Comparison of ENCODE assay signal across 11 mouse cellular contexts in genomic region chr10:120821491-120822358, GRCm38 (mm10).
DNase-seq lines count a peak whose midpoint lies in the region; ATAC-seq and TF ChIP-seq lines count a peak whose summit lies in the region.
"Had no signal": no experiment of that assay in that cellular context is flagged by ENCODE, and none has a peak within 500 bp of the region (broad histone marks: within the 10 kb centered on the region; RNA-seq: fewer than 3 reads in every experiment).

No protein-coding gene starts in this region.

- H3K4me1 ChIP-seq in hindbrain, embryonic 12.5 days = peaks cover 12% of the 10 kb centered on the region; the same call in 1 of the 2 replicates
- no peaks in the 10 kb centered on the region; the same call in 1 of the 2 replicates for H3K4me1 ChIP-seq in hindbrain, embryonic 16.5 days (ENCODE audit: control insufficient read depth, insufficient read depth, low read depth, low read length)
- H3K4me1 ChIP-seq in embryonic facial prominence, embryonic 15.5 days = peaks cover 14% of the 10 kb centered on the region; the same call in 1 of the 2 replicates
- H3K4me1 ChIP-seq in limb, embryonic 15.5 days = peaks cover 15% of the 10 kb centered on the region
- H3K4me1 ChIP-seq in hindbrain, embryonic 10.5 days (replicated peaks) = peaks cover 21% of the 10 kb centered on the region

- no peaks in the 10 kb centered on the region for H3K9me3 ChIP-seq in hindbrain, embryonic 12.5 days (replicated peaks)
- H3K9me3 ChIP-seq in hindbrain, embryonic 16.5 days (ENCODE audit: control insufficient read depth, low read length) = no peaks in the 10 kb centered on the region
- no peaks in the 10 kb centered on the region for H3K9me3 ChIP-seq in embryonic facial prominence, embryonic 15.5 days (replicated peaks)
- no peaks in the 10 kb centered on the region for H3K9me3 ChIP-seq in limb, embryonic 15.5 days
- H3K9me3 ChIP-seq in hindbrain, embryonic 10.5 days = no peaks in the 10 kb centered on the region

- no peak for TF ChIP-seq CTCF in layer of hippocampus, adult 2 months (conservative IDR thresholded peaks at IDR 0.05)

- H3K4me2 ChIP-seq in hindbrain, embryonic 12.5 days (replicated peaks) = no peak overlapping the region
- H3K4me2 ChIP-seq in hindbrain, embryonic 16.5 days (ENCODE audit: low read length) = no peak overlapping the region
- H3K4me2 ChIP-seq in embryonic facial prominence, embryonic 15.5 days (replicated peaks) = peak overlapping the region; percentile 28
- H3K4me2 ChIP-seq in limb, embryonic 15.5 days = peak overlapping the region; percentile 24; the same call in 1 of the 2 replicates

- no peak for ATAC-seq in hindbrain, embryonic 12.5 days (ENCODE audit: low FRiP score)
- ATAC-seq in hindbrain, embryonic 16.5 days = no peak
- no peak for ATAC-seq in embryonic facial prominence, embryonic 15.5 days (ENCODE audit: insufficient number of reproducible peaks, low FRiP score, low TSS enrichment, low read depth)
- ATAC-seq in limb, embryonic 15.5 days (ENCODE audit: insufficient number of reproducible peaks, low FRiP score, low TSS enrichment, low read depth) = no peak

- peak; percentile 47 for DNase-seq in ZHBTc4 (ENCODE audit: low read depth, low spot score)
- DNase-seq in layer of hippocampus, adult 2 months (ENCODE audit: low spot score in 2 of 2) = no peak
- DNase-seq in right cerebral cortex, adult 2 months (ENCODE audit: low spot score in 2 of 2) = no peak
- DNase-seq in hindbrain, embryonic 10.5 days (ENCODE audit: low spot score) = no peak
- DNase-seq: adrenal gland, adult 2 months; cerebellum, adult 9-10 months had no signal

- H3K27ac ChIP-seq in hindbrain, embryonic 12.5 days = 0 out of 2 replicates have a peak overlapping the region, but pooled peaks have one; percentile 8
- H3K27ac ChIP-seq in hindbrain, embryonic 16.5 days (ENCODE audit: low read depth, low read length) = no peak overlapping the region
- H3K27ac ChIP-seq in embryonic facial prominence, embryonic 15.5 days (replicated peaks) = no peak overlapping the region
- no peak overlapping the region for H3K27ac ChIP-seq in limb, embryonic 15.5 days
- H3K27ac ChIP-seq in layer of hippocampus, adult 2 months = no peak overlapping the region
- H3K27ac ChIP-seq in hindbrain, embryonic 10.5 days = no peak overlapping the region

- H3K4me3 ChIP-seq in hindbrain, embryonic 12.5 days = no peak overlapping the region
- no peak overlapping the region for H3K4me3 ChIP-seq in hindbrain, embryonic 16.5 days (ENCODE audit: low read length)
- no peak overlapping the region for H3K4me3 ChIP-seq in embryonic facial prominence, embryonic 15.5 days (replicated peaks)
- no peak overlapping the region for H3K4me3 ChIP-seq in limb, embryonic 15.5 days
- H3K4me3 ChIP-seq in layer of hippocampus, adult 2 months = no peak overlapping the region
- no peak overlapping the region for H3K4me3 ChIP-seq in hindbrain, embryonic 10.5 days

- H3K9ac ChIP-seq in hindbrain, embryonic 12.5 days = no peak overlapping the region
- H3K9ac ChIP-seq in hindbrain, embryonic 16.5 days (ENCODE audit: low read depth, low read length) = no peak overlapping the region
- H3K9ac ChIP-seq in embryonic facial prominence, embryonic 15.5 days = no peak overlapping the region
- H3K9ac ChIP-seq in limb, embryonic 15.5 days = no peak overlapping the region

- H3K27me3 ChIP-seq in hindbrain, embryonic 12.5 days = no peaks in the 10 kb centered on the region
- H3K27me3 ChIP-seq in hindbrain, embryonic 16.5 days (replicated peaks; ENCODE audit: control insufficient read depth, insufficient read depth, low read length) = no peaks in the 10 kb centered on the region
- no peaks in the 10 kb centered on the region for H3K27me3 ChIP-seq in embryonic facial prominence, embryonic 15.5 days
- H3K27me3 ChIP-seq in limb, embryonic 15.5 days = no peaks in the 10 kb centered on the region
- no peaks in the 10 kb centered on the region for H3K27me3 ChIP-seq in hindbrain, embryonic 10.5 days (ENCODE audit: insufficient read depth, poor library complexity, severe bottlenecking)
- H3K27me3 ChIP-seq: CH12.LX had no signal

- 55% methylated on average over 20 of the region's 20 CpGs for WGBS in hindbrain, embryonic 12.5 days
- WGBS in hindbrain, embryonic 16.5 days = 65% methylated on average over 20 of the region's 20 CpGs
- WGBS in embryonic facial prominence, embryonic 15.5 days = 23% methylated on average over 20 of the region's 20 CpGs
- 12% methylated on average over 20 of the region's 20 CpGs for WGBS in limb, embryonic 15.5 days
- 62% methylated on average over 20 of the region's 20 CpGs for WGBS in hindbrain, embryonic 10.5 days

- H3K36me3 ChIP-seq in hindbrain, embryonic 12.5 days = no peaks in the 10 kb centered on the region
- no peaks in the 10 kb centered on the region for H3K36me3 ChIP-seq in hindbrain, embryonic 16.5 days (ENCODE audit: control insufficient read depth, insufficient read depth, low read length)
- no peaks in the 10 kb centered on the region for H3K36me3 ChIP-seq in embryonic facial prominence, embryonic 15.5 days
- H3K36me3 ChIP-seq in limb, embryonic 15.5 days = no peaks in the 10 kb centered on the region
- no peaks in the 10 kb centered on the region for H3K36me3 ChIP-seq in hindbrain, embryonic 10.5 days

Comparison
In these comparisons a context has a peak if more than half of its experiments do, and no peak if none do; other contexts are left out.
1. H3K4me2 ChIP-seq: peak in embryonic facial prominence, embryonic 15.5 days (single experiment) and limb, embryonic 15.5 days (single experiment); none in hindbrain, embryonic 12.5 days (single experiment) and hindbrain, embryonic 16.5 days (single experiment).